Mouse (Mus musculus) left cerebral cortex, adult 9 months (tissue): ENCODE data around the gene Commd1.

Source experiments
- DNase-seq, 2 experiments: peaks; one replicate each; pipeline ENCODE4 v3.0.0; 2022; ENCODE audit warnings: low spot score in 2 of 2

Gene Commd1

GRCm38 (mm10) chr11:22989786-22990185, 7.6 kb upstream of the Commd1 start:
- no peak for DNase-seq

GRCm38 (mm10) chr11:22987357-22987756, 5.2 kb upstream of the Commd1 start:
- DNase-seq: peak in 1 of 2 experiments; percentile 36

- DNase-seq: no peak
Measured at GRCm38 (mm10) chr11:22985510-22985909, 3.3 kb upstream of the Commd1 start.

GRCm38 (mm10) chr11:22982846-22983245, 664 bp upstream of the Commd1 start:
- DNase-seq: no peak

- no peak for DNase-seq
Measured at GRCm38 (mm10) chr11:22981543-22981950, 635 bp downstream of the Commd1 start.

- no peak for DNase-seq
Measured at GRCm38 (mm10) chr11:22981041-22981440, 1.1 kb downstream of the Commd1 start.

- DNase-seq: no peak
Measured at GRCm38 (mm10) chr11:22979221-22979620, 3.0 kb downstream of the Commd1 start.

GRCm38 (mm10) chr11:22978711-22979110, 3.5 kb downstream of the Commd1 start:
- DNase-seq: no peak

GRCm38 (mm10) chr11:22978215-22978614, 4.0 kb downstream of the Commd1 start:
- DNase-seq: no peak

GRCm38 (mm10) chr11:22973599-22973998, 8.6 kb downstream of the Commd1 start:
- DNase-seq: peak in 1 of 2 experiments; percentile 47

- DNase-seq: peak; percentile 70 to 86
Measured at GRCm38 (mm10) chr11:22972746-22973526, 9.2 kb downstream of the Commd1 start.

- peak; percentile 58 to 77 for DNase-seq
Measured at GRCm38 (mm10) chr11:22971835-22972709, 10.1 kb downstream of the Commd1 start, which contains the start of gene Zrsr1. TSS of gene Zrsr1 (plus strand) at chr11:22972005.

GRCm38 (mm10) chr11:22970546-22970945, 11.6 kb downstream of the Commd1 start:
- no peak for DNase-seq

GRCm38 (mm10) chr11:22969486-22969885, 12.7 kb downstream of the Commd1 start:
- DNase-seq: no peak

GRCm38 (mm10) chr11:22965503-22965902, 16.7 kb downstream of the Commd1 start:
- no peak for DNase-seq

- DNase-seq: no peak
Measured at GRCm38 (mm10) chr11:22964401-22964800, 17.8 kb downstream of the Commd1 start.

- DNase-seq: no peak
Measured at GRCm38 (mm10) chr11:22962101-22962500, 20.1 kb downstream of the Commd1 start.

GRCm38 (mm10) chr11:22957791-22958374, 24.3 kb downstream of the Commd1 start:
- DNase-seq: no peak

- DNase-seq: no peak
Measured at GRCm38 (mm10) chr11:22956830-22957229, 25.4 kb downstream of the Commd1 start.

GRCm38 (mm10) chr11:22956346-22956745, 25.8 kb downstream of the Commd1 start:
- DNase-seq: no peak

GRCm38 (mm10) chr11:22952668-22953067, 29.5 kb downstream of the Commd1 start:
- DNase-seq: no peak

GRCm38 (mm10) chr11:22950131-22950530, 32.1 kb downstream of the Commd1 start:
- no peak for DNase-seq
